Mouse (Mus musculus) erythroblast, adult 5-6 weeks (primary cell): ENCODE data around the gene Mrps21. TPM values are rescaled to one million over a fixed set of nuclear protein-coding genes. Genes with fewer than 3 reads are reported as not detected.
"Not testable (repeated sequence)": the region's sequence is repeated elsewhere in the genome, so short reads cannot be mapped to it uniquely, and the experiment has no call there.

ENCODE experiments used
- ATAC-seq: replicated peaks from 2 replicates; pipeline ENCODE4 v1.8.0; 2016; ENCODE audit warnings: moderate number of reproducible peaks, mild to moderate bottlenecking, moderate TSS enrichment, inconsistent platforms; ENCODE audit not compliant: poor library complexity, low FRiP score, severe bottlenecking
- total RNA-seq, 2 experiments: library from RNA; stranded (forward) in 1 of 2; stranded (reverse) in 1 of 2; fragments of 150-400 nt in 1 of 2; fragments of 200-764, 138-1000 nt in 1 of 2; gene quantifications; 2 replicates each; pipeline versions ENCODE4 v1.2.3 to v1.2.4; 2015 to 2017; ENCODE audit warnings: low replicate concordance in 2 of 2

The Mrps21 gene
- total RNA-seq, 2 experiments from 2014 or later, result 87.3 to 95.7 TPM

GRCm38 (mm10) chr3:95892066-95893052 lies 21.0 kb upstream of the Mrps21 start:
- ATAC-seq, result no peak

DNA sequence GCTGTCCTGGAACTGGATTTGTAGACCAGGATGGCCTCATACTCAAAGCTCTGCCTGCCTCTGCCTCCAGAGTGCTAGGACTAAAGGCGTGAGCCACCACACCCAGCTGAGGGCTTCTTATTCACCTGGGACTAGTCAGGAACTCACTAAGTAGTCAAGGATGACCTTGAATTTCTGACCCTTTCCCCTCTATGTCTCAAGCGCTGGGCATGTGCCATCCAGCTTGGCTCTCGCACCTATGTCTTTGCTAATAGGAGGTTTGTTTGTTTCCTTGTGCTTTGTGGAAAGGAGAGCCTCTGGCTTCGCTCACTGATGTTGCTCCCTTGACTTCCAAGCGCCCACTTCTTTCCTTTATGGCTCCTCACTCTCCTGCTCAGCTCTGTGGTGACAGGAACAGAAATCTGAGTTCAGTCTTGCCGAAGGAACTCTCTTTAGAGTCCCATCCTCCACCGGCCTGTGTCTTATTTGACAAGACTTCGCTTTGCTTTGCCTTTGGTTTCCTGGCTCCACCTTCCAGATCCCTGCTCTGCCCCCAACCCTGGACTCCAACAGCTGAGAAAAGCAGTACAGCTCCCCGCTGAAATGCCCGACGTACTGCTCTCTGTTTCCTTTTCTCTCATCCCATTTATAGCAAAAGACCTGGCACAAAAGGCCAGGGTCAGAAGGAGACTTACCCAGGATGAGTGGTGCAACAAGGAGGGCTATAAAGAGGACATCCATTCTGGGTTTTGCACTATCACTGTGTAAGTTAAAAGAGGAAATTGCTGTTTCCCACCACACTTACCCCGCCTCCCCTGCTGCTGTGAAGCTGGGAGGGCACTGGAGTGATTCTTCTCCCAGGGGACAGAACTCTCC lies 20.1 kb upstream of the Mrps21 start, which contains the start of gene BC028528:
TSS of gene BC028528 (minus strand) at position 795 of the 855 bp plus-strand sequence.
- ATAC-seq, result no peak

DNA sequence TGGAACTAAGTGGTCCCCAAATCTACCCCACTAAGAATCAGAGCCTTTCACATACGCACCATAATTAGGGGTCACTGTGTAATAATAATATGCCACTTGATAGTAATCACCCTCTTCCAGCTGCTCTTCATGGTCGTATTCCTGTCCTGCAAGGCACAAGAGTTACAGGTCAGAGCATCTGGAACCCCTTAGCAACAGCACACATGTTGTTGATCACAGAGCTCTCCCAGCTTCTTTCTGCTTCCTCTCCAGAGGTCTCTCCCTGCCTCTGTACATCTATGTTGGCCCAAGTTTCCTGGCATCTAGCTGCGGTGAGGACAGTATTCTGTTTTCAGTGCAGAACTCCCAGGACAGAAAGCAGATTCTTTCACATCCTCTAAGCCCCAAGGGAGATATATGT lies 18.3 kb upstream of the Mrps21 start:
- no peak for ATAC-seq

DNA sequence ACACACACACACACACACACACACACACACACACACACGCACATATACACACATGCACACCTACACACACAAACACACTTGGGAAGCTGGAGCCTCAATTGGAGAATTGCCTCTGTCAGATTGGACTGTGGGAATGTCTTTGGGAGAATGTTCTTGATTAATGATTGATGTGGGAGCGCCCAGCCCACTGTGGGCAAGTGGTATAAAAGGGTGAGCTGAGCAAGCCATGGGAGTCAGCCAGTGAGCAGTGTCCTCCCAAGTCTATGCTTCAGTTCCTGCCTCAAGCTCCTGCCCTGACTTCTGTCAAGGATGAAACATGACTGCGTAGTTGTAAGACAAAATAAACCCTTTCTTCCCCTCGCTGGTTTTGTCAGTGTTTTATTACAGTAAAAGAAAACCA lies 16.3 kb upstream of the Mrps21 start:
- no peak for ATAC-seq

DNA sequence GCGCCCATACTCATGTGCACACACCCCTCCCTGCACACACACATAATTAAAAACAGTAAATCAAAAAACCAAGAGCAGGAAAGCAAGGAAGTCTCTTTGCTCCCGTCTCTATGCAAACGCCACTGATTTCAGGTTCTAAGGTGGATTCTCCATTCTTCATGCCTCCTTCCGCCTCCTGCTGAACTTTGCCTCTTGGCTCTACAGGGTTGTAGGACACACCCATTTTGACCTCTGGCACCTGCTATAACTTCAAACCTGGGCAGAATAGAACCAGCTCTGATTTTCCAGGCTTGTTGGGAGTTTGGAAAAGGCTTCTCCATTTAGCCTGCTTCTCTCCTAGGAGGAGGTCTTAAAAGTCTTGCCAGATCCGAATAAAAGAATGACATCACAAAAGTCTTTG lies 13.1 kb upstream of the Mrps21 start:
- no peak for ATAC-seq

GRCm38 (mm10) chr3:95882816-95883425 lies 11.6 kb upstream of the Mrps21 start:
- ATAC-seq, result no peak

GRCm38 (mm10) chr3:95881979-95882815 lies 10.9 kb upstream of the Mrps21 start, which contains the start of gene Ciart:
TSS of gene Ciart (minus strand) at chr3:95882251.
- ATAC-seq, result peak; percentile 99

GRCm38 (mm10) chr3:95879063-95879462 lies 7.7 kb upstream of the Mrps21 start:
- no peak for ATAC-seq

DNA sequence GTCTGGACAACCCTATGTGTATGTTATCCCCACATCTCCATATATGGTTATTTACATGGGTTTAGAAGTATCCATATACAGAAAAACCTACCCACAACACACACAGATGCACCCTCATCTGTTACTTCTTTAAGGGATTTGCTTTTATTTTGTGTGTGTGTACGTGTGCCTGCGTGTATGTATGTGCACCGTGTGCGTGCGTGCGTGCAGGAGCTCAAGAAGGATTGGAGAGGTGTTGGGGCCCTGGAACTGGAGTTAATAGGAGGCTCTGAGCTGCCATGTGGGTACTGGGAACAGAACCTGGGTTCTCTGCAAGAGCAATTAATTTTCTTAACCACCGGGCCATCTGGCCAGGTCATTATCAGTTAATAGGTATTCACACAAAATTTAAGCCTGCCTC lies 729 bp upstream of the Mrps21 start:
- peak; percentile 24; the same call in 1 of the 2 replicates for ATAC-seq

GRCm38 (mm10) chr3:95870976-95871375 lies 343 bp downstream of the Mrps21 start:
- ATAC-seq, result peak; percentile 28; the same call in 1 of the 2 replicates

DNA sequence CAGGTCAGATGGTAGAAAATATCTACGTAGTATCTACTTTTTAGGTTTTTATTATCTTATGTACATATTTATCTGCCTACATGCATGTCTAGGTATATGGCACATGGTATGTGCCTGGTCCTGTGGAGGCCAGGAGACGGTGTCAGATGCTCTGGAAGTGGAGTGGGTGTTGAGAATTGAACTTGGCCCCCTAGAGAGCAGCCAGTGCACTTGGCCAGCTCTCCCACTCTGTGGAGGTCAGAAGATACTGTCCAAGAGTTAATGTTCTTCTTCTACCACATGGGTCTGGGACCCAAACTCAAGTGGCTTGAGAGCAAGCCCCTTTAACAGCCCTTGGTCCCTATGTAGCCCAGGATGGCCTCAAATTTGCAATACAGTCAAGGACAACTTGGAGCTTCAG lies 3.9 kb downstream of the Mrps21 start:
- no peak for ATAC-seq

GRCm38 (mm10) chr3:95866071-95866470 lies 5.2 kb downstream of the Mrps21 start:
- no peak for ATAC-seq

DNA sequence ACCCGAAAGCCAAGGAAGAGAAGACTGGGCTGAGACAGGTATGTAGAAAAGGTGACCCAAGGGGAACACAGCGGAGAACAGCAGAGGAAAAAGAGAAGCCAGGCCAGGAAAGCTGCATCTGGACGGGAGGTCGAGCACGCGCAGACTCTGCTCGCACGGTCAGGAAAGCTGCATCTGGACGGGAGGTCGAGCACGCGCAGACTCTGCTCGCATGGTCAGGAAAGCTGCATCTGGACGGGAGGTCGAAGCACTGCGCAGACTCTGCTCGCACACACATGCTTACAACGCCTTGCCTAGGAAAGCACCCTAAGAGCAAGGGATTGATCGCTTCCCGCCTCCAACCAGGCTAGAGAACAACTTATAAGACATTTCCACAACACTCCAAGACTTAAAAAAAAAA lies 5.7 kb downstream of the Mrps21 start:
- ATAC-seq, result no peak

GRCm38 (mm10) chr3:95865050-95865449 lies 6.3 kb downstream of the Mrps21 start:
- ATAC-seq, result no peak

DNA sequence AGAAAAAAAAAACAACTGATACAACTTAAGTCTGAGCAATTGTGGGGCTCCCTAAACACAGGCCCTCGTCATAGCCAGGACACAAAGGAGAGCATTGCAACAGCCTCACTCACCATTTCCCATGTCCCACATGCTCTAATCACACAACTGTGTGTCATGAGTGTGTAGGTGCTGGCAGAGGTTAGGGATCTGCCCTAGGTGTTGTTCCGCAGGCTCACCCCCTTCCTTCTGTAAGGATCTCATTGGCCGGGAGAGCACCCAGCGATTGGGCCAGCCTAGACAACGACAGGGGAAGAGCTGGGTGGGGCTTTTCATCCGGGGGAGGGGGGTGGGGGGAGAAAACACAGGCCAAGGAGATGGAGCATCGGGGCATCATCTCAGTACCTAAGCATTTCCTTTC lies 7.7 kb downstream of the Mrps21 start:
- no peak for ATAC-seq

DNA sequence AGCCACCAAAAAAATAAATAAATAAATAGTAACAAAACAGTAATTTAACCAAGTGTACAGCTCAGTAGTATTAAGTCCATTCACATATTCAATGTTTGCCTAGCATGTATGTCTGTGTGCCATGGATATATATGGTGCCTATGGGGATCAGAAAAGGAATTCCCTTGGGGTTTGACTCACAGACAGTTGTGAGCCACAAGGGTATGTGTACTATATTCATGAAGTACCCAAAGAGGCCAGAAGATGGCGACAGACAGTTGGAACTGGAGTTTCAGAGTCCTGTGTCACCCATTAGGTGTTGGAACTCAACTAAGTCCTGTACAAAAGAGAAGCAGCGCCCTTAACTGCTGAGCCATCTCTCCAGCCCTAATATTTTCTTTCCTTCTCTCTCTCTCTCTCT lies 9.5 kb downstream of the Mrps21 start:
- ATAC-seq, result peak; percentile 91

GRCm38 (mm10) chr3:95861216-95861615 lies 10.1 kb downstream of the Mrps21 start:
- no peak for ATAC-seq

- ATAC-seq, result no peak
These were observed 11.0 kb downstream of the Mrps21 start for GRCm38 (mm10) chr3:95860323-95860722.

- not testable (repeated sequence) for ATAC-seq
These were observed 13.0 kb downstream of the Mrps21 start for GRCm38 (mm10) chr3:95858278-95858677.
